Mouse (Mus musculus) heart, embryonic 16.5 days (tissue): ENCODE measurements at regions not wholly inside any gene's neighbourhood (a gene's known extent, or its start where the extent isn't known, plus 50 kb on each side); places are given as distances from the start of the nearest gene placed in this dataset.

Experiments used
- ATAC-seq: fragments of 200-750 bp; cut with Nextera tagmentation; replicated peaks from 2 replicates; pipeline ENCODE4 v1.8.0; 2017; ENCODE audit warnings: moderate number of reproducible peaks; ENCODE audit not compliant: insufficient read depth, low FRiP score; ENCODE audit errors: extremely low read depth
- H3K27ac ChIP-seq: fragments of 300-500 bp; sonication (generic); 2 replicates; pipeline ENCODE4 v1.5.1; 2014; ENCODE audit warnings: mild to moderate bottlenecking, low read length, control low read depth, moderate library complexity
- H3K27me3 ChIP-seq: fragments of 300-500 bp; sonication (generic); 2 replicates; pipeline ENCODE4 v1.6.1; 2014; ENCODE audit warnings: low read length, mixed read lengths; ENCODE audit not compliant: control insufficient read depth, insufficient read depth
- H3K36me3 ChIP-seq: fragments of 300-500 bp; sonication (generic); 2 replicates; pipeline ENCODE4 v1.6.1; 2014; ENCODE audit not compliant: control insufficient read depth, insufficient read depth
- H3K4me1 ChIP-seq: fragments of 300-500 bp; sonication (generic); 2 replicates; pipeline ENCODE4 v1.6.1; 2014; ENCODE audit warnings: low read length, mixed read lengths; ENCODE audit not compliant: control insufficient read depth, insufficient read depth
- H3K4me2 ChIP-seq: fragments of 300-500 bp; sonication (generic); 2 replicates; pipeline ENCODE4 v1.6.1; 2014; ENCODE audit warnings: low read depth, mild to moderate bottlenecking, control low read depth, low read length
- H3K4me3 ChIP-seq: fragments of 300-500 bp; sonication (generic); 2 replicates; pipeline ENCODE4 v1.5.1; 2014; ENCODE audit warnings: mild to moderate bottlenecking, control low read depth, low read length
- H3K9ac ChIP-seq: fragments of 300-500 bp; sonication (generic); 2 replicates; pipeline ENCODE4 v1.6.1; 2014; ENCODE audit warnings: low read length, control low read depth
- H3K9me3 ChIP-seq: fragments of 300-500 bp; sonication (generic); replicated peaks from 2 replicates; pipeline ENCODE4 v1.6.1; 2016; ENCODE audit warnings: low read length; ENCODE audit not compliant: control insufficient read depth
- WGBS: fragments of 180-500 bp; shearing (Covaris S2); extraction: QIAGEN DNeasy Blood & Tissue Kit; methylation state at CpG from one replicate; pipeline ENCODE4 v1.1.7; 2014; 5-methylcytosine and 5-hydroxymethylcytosine counted together

DNA sequence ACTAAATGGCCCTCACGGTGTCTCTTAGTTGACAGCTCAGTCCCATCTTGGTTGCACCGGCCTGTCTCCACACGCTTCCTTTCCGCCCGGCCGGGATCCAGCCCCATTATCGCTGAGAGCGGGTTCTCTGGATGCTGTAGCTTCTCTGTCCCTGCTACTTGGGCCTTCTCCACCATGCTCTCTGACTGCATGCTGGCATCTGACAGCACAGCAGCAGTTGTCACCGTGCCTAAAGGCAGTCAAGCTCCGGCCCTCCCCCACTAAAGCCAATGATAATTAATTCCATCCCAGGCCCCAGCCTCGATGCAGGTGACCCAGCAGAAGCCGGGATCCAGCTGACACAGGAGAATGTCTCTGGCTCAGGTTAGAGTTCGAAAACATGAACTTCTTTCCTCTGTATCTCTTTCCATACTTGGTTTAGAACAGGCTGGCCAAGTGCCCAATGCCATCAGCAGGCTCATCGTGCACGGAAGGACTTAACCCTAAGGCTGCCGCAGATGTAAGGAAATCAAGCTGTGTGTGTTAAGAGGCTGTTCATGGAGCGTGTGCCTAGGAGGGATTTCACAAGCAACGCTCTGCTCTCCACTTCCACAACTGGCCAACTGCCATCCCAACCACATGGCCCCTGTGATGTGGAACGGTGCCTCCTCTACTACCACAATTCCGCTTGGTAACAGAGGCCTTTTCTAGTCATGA, 76.5 kb upstream of the Gpc1 start:
- H3K27ac ChIP-seq: peak overlapping the region; percentile 17; the same call in 1 of the 2 replicates
- no peak overlapping the region for H3K4me3 ChIP-seq
- no peaks in the 10 kb centered on the region for H3K9me3 ChIP-seq
- H3K4me2 ChIP-seq: no peak overlapping the region
- no peak overlapping the region for H3K9ac ChIP-seq
- no peaks in the 10 kb centered on the region for H3K27me3 ChIP-seq
- WGBS: 51% methylated on average over 20 of the region's 20 CpGs
- H3K36me3 ChIP-seq: no peaks in the 10 kb centered on the region
- H3K4me1 ChIP-seq: peaks cover 14% of the 10 kb centered on the region
- ATAC-seq: peak; percentile 43; the same call in 1 of the 2 replicates

DNA sequence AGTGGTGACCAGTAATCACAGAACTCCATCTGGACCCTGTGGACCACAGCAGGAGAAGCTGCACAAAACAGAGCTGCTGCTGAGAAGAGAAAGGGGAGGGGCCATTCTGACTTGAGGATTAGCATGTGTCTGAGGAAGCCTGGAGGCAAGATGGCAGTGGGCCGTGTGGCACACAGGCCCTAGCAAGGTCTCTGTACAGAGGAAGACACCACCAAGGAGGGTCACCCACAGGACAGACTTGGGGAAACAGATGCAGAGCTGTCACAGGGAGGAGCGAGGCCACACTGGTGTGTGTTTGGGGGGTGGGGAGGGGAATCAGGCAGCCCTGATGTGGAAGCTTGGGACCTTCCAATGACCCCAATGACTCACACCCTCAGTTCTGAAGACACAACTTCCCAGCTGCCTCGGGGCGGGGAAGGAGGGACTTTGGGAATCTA, 79.7 kb upstream of the Gpc1 start:
- no peak overlapping the region for H3K4me2 ChIP-seq
- H3K27me3 ChIP-seq: no peaks in the 10 kb centered on the region
- H3K36me3 ChIP-seq: no peaks in the 10 kb centered on the region
- H3K27ac ChIP-seq: no peak overlapping the region
- H3K4me1 ChIP-seq: peaks cover 16% of the 10 kb centered on the region
- H3K9ac ChIP-seq: no peak overlapping the region
- no peaks in the 10 kb centered on the region for H3K9me3 ChIP-seq
- H3K4me3 ChIP-seq: no peak overlapping the region
- 58% methylated on average over 4 of the region's 4 CpGs for WGBS
- ATAC-seq: no peak

DNA sequence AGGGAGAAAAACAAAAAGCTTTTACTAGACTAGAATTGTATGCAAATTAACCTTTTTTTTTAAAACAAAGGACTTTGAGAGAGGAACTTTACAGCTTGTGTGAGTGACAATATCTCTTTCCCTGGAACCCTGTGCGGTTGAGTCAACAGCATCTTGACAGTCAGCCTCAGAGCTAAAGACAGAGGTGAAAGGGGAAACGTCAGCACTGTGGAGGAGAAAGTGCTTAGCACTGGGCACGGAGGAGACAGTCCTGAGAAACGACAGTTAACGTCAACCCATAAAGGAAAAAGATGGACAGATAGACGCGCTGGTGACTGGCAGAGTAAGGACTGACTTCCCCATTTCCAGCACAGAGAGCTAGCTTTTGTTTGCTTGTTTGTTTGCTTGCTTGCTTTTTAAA, 82.0 kb upstream of the Gpc1 start:
- peaks cover 26% of the 10 kb centered on the region for H3K4me1 ChIP-seq

DNA sequence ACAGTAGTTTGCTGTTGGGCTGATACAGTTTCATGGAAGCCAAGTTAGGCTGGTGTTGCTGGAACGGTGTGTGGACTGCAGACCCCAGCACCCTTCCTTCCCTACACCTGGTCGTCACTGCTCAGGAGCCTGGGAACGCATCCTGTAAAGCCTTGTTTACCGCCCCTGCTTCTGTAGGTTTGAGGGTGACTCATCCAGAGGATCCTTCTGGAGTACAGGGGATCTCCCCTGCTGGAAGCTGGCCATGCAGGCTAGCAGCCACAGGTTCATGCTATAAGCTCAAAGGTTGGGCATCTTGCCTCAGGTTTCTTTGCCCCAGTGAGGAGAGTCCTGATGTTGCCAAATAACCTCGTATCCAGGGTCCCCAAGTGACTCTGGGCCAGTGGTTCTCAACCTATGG, 86.2 kb upstream of the Gpc1 start:
- Histone ChIP-seq H3K27me3 (no peaks in the 10 kb centered on the region), H3K9ac (0 out of 2 replicates have a peak overlapping the region, but pooled peaks have one; percentile 6), H3K4me2 (no peak overlapping the region), H3K4me3 (no peak overlapping the region), H3K4me1 (peaks cover 21% of the 10 kb centered on the region), H3K9me3 (no peaks in the 10 kb centered on the region), H3K27ac (peak overlapping the region; percentile 78), H3K36me3 (no peaks in the 10 kb centered on the region)
- ATAC-seq: no peak
- 70% methylated on average over 5 of the region's 5 CpGs for WGBS

More for the DNA sequence above, 82.0 kb upstream of the Gpc1 start:
- ATAC-seq: no peak
- H3K9me3 ChIP-seq: no peaks in the 10 kb centered on the region
- no peak overlapping the region for H3K4me3 ChIP-seq
- no peak overlapping the region for H3K27ac ChIP-seq
- H3K36me3 ChIP-seq: no peaks in the 10 kb centered on the region
- WGBS: 49% methylated on average over 7 of the region's 7 CpGs
- H3K4me2 ChIP-seq: no peak overlapping the region
- H3K9ac ChIP-seq: no peak overlapping the region
- H3K27me3 ChIP-seq: no peaks in the 10 kb centered on the region

DNA sequence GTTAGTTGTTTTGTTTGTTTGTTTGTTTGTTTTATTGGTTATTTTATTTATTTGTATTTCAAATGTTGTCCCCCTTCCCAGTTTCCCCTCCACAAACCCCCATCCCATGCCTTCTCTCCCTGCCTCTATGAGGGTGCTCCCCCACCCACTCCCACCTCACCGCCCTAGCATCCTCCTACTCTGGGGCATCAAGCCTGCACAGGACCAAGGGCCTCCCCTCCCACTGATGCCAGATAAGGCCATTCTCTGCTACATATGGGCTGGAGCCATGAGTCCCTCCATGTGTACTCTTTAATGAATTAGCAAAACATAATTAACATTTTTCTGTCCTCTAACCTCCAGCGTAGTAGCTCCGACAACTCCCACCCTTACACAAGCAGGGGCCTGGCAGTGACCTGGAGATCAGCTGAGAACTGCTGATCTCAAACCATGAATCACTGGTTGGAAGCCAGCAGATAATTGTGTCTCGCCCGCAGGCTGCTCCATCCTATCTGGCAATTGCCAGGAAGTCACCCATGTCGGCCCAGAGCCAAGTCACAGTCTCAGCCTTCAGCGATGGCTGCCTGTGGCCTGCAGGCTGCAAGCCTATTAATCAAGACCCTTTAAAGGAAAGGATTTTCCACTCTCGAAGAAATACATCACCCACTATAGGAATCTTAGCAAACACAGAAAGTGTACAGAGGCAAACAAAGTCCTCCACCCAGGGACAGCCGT, 86.8 kb upstream of the Gpc1 start:
- Histone ChIP-seq H3K36me3 (no peaks in the 10 kb centered on the region), H3K4me1 (peaks cover 21% of the 10 kb centered on the region), H3K4me2 (no peak overlapping the region), H3K9me3 (no peaks in the 10 kb centered on the region), H3K27me3 (no peaks in the 10 kb centered on the region), H3K27ac (peak overlapping the region; percentile 78), H3K9ac (0 out of 2 replicates have a peak overlapping the region, but pooled peaks have one; percentile 6), H3K4me3 (no peak overlapping the region)
- peak; percentile 78 for ATAC-seq
- WGBS: 26% methylated on average over 9 of the region's 9 CpGs

DNA sequence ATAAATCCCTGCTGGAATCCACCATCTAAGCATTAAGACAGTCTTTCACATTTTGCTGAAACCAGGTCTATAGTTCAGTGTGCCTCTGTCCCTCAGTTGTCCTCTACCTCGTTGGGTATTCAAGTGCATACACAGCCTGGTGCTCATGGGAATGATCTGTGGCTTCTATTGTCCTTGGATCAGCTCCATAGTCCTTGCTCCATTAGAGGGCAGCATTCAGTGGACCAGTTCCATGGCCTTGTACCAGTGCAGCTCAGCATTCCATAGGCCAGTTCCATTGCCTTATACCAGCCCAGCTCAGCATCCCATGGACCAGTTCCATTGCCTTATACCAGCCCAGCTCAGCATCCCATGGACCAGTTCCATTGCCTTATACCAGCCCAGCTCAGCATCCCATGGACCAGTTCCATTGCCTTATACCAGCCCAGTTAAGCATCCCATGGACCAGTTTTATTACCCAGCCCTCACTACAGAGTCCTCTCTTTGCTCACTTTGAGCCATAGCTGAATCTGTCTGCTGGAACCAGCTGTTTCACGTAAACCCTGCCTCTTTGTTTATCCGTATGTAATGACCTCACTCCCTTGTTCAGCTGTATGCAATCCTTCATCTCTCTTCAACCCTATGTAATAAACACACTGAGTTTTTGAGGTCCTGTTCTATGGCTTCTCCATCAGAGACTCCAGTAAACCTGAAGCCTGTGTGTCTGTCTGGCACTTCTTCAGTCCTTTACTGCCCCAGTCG, 88.4 kb upstream of the Gpc1 start:
- H3K27ac ChIP-seq: no peak overlapping the region
- no peaks in the 10 kb centered on the region for H3K9me3 ChIP-seq
- no peak overlapping the region for H3K4me3 ChIP-seq
- WGBS: 60% methylated on average over 4 of the region's 4 CpGs
- peaks cover 21% of the 10 kb centered on the region for H3K4me1 ChIP-seq
- H3K4me2 ChIP-seq: no peak overlapping the region
- no peak for ATAC-seq
- H3K27me3 ChIP-seq: no peaks in the 10 kb centered on the region; the same call in 1 of the 2 replicates
- H3K36me3 ChIP-seq: no peaks in the 10 kb centered on the region
- no peak overlapping the region for H3K9ac ChIP-seq

DNA sequence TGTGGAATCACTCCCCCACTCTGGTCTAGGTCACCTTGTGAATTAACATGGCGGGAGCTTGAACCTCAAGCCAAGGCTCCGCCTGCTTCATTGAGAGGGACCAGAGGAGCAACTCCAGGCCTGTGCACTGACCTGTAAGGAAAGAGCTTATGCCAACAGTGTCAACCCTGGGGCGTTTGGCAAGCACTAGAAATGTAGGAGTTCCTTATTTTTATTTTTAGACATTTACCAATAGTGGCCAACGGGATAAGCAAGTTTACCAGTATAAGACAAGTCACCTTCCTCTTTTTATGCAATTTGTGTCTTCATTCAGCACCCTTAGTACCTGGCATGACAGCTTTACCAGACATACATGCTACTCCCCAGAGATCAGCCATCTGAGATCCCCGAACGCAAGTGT, 89.1 kb upstream of the Gpc1 start:
- Histone ChIP-seq H3K4me2 (no peak overlapping the region), H3K27me3 (no peaks in the 10 kb centered on the region; the same call in 1 of the 2 replicates), H3K4me1 (peaks cover 21% of the 10 kb centered on the region), H3K4me3 (no peak overlapping the region), H3K27ac (no peak overlapping the region), H3K36me3 (no peaks in the 10 kb centered on the region), H3K9ac (no peak overlapping the region), H3K9me3 (no peaks in the 10 kb centered on the region)
- WGBS: 81% methylated on average over 6 of the region's 6 CpGs
- ATAC-seq: no peak

DNA sequence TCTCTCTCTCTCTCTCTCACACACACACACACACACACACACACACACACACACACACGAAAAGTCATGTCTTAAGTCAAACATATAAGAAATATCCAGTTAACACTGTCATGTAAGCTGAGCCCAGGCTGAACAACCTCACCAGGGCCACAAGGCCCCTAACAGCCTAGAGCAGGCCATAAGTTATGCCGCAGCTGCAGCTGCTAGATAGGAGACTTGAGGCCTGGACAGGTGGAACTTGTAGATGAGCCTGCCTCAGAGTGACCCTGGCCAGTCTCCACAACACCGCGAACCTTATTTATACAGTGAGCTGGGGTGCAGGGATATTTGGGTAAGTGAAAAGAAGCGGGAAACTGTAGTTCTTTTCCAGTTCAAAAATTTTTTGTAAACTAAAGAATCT, 90.4 kb upstream of the Gpc1 start:
- Histone ChIP-seq H3K4me2 (no peak overlapping the region), H3K4me1 (peaks cover 16% of the 10 kb centered on the region), H3K27ac (no peak overlapping the region), H3K36me3 (no peaks in the 10 kb centered on the region), H3K27me3 (no peaks in the 10 kb centered on the region; the same call in none of the 2 replicates), H3K9ac (no peak overlapping the region), H3K9me3 (no peaks in the 10 kb centered on the region), H3K4me3 (no peak overlapping the region)
- WGBS: 87% methylated on average over 5 of the region's 5 CpGs
- no peak for ATAC-seq
